In the genomic region with DNA sequence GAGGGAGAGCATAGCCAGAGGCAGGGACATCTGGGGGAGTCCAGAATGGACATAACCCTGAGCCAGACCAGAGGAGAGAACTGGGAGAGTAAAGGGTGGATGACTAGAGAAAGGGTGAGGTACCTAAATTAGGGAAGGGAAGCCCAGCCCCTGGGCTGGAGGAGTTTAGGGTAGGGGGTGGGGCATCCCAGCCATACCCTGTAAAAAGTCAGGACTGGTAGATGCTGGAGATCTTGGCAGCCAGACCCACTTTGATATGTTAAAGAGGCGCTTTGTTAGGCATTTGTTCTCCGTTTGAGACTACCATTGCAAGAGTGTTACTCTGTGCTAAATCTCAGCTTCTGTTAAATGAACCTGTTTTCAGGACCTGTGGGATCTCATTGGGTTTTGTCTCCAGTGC, we compare ENCODE assay signal across 16 mouse cellular contexts. TPM values are rescaled to one million over a fixed set of nuclear protein-coding genes. Genes with fewer than 3 reads are reported as not detected.
DNase-seq lines count a peak whose midpoint lies in the region; ATAC-seq and TF ChIP-seq lines count a peak whose summit lies in the region.
"Had no signal": no experiment of that assay in that cellular context is flagged by ENCODE, and none has a peak within 500 bp of the region (broad histone marks: within the 10 kb centered on the region; RNA-seq: fewer than 3 reads in every experiment).

No protein-coding gene starts in this region.

- TF ChIP-seq POLR2A in liver, adult 2 months (IDR thresholded peaks at IDR 0.05; ENCODE audit: extremely low read depth, insufficient read depth, low read length), result no peak
- TF ChIP-seq POLR2A in thymus, adult 2 months (IDR thresholded peaks at IDR 0.05; ENCODE audit: control insufficient read depth, extremely low read depth, insufficient read depth, low read length, poor library complexity), result no peak

- H3K4me3 ChIP-seq in embryonic facial prominence, embryonic 13.5 days, result no peak overlapping the region
- H3K4me3 ChIP-seq in embryonic facial prominence, embryonic 10.5 days, result no peak overlapping the region
- H3K4me3 ChIP-seq in liver, adult 2 months (ENCODE audit: insufficient read depth, low read depth, low read length), result no peak overlapping the region
- no peak overlapping the region for H3K4me3 ChIP-seq in liver, embryonic 12.5 days
- H3K4me3 ChIP-seq in forebrain, embryonic 15.5 days, result no peak overlapping the region
- H3K4me3 ChIP-seq in stomach, embryonic 16.5 days (replicated peaks; ENCODE audit: low read length), result no peak overlapping the region
- no peak overlapping the region for H3K4me3 ChIP-seq in thymus, adult 2 months (ENCODE audit: control insufficient read depth, insufficient read depth, low read length)
- H3K4me3 ChIP-seq: heart, adult 2 months; intestine, embryonic 15.5 days had no signal

- H3K79me2 ChIP-seq in liver, adult 2 months (ENCODE audit: control insufficient read depth, insufficient read depth, low read length), result peaks cover 36% of the 10 kb centered on the region; the same call in 1 of the 2 replicates

- TF ChIP-seq CTCF in liver, adult 2 months (IDR thresholded peaks at IDR 0.05; ENCODE audit: low read depth, low read length), result no peak
- TF ChIP-seq CTCF in thymus, adult 2 months (IDR thresholded peaks at IDR 0.05; ENCODE audit: borderline replicate concordance, control insufficient read depth, extremely low read depth, insufficient read depth, low read length, poor library complexity), result no peak

- DNase-seq in embryonic facial prominence, embryonic 10.5 days (ENCODE audit: low spot score), result no peak
- no peak for DNase-seq in liver, adult 2 months (ENCODE audit: extremely low read depth, low read depth, low spot score)
- no peak for DNase-seq in thymus, adult 2 months
- no peak for DNase-seq in adrenal gland, postnatal 36 days
- DNase-seq: cerebellum, adult 2 months; heart, adult 2 months; kidney, postnatal 10 days; left cerebral cortex, postnatal 4 days; right cerebral cortex, postnatal 14 days; thymus, postnatal 14 days had no signal

- H3K36me3 ChIP-seq in embryonic facial prominence, embryonic 13.5 days, result peaks cover 22% of the 10 kb centered on the region
- H3K36me3 ChIP-seq in embryonic facial prominence, embryonic 10.5 days (replicated peaks), result peaks cover 47% of the 10 kb centered on the region
- H3K36me3 ChIP-seq in liver, adult 2 months (ENCODE audit: control insufficient read depth, insufficient read depth, low read length), result peaks cover 53% of the 10 kb centered on the region
- no peaks in the 10 kb centered on the region for H3K36me3 ChIP-seq in liver, embryonic 12.5 days
- H3K36me3 ChIP-seq in forebrain, embryonic 15.5 days, result no peaks in the 10 kb centered on the region
- no peaks in the 10 kb centered on the region for H3K36me3 ChIP-seq in stomach, embryonic 16.5 days (ENCODE audit: control insufficient read depth, insufficient read depth, low read length)
- no peaks in the 10 kb centered on the region for H3K36me3 ChIP-seq in thymus, adult 2 months (ENCODE audit: control insufficient read depth, insufficient read depth, low read length)
- H3K36me3 ChIP-seq: G1E; intestine, embryonic 15.5 days had no signal

- 31% methylated on average over 2 of the region's 2 CpGs for WGBS in embryonic facial prominence, embryonic 13.5 days
- WGBS in embryonic facial prominence, embryonic 10.5 days, result 27% methylated on average over 2 of the region's 2 CpGs
- 73% methylated on average over 2 of the region's 2 CpGs for WGBS in liver, adult 2 months
- 52% methylated on average over 2 of the region's 2 CpGs for WGBS in liver, embryonic 12.5 days (ENCODE audit: insufficient replicate concordance)
- WGBS in forebrain, embryonic 15.5 days, result 18% methylated on average over 2 of the region's 2 CpGs
- WGBS in stomach, embryonic 16.5 days, result 34% methylated on average over 2 of the region's 2 CpGs
- WGBS in thymus, adult 2 months, result 88% methylated on average over 2 of the region's 2 CpGs

- no peak overlapping the region for H3K4me2 ChIP-seq in embryonic facial prominence, embryonic 13.5 days
- H3K4me2 ChIP-seq in liver, embryonic 12.5 days, result no peak overlapping the region
- no peak overlapping the region for H3K4me2 ChIP-seq in forebrain, embryonic 15.5 days (replicated peaks)
- no peak overlapping the region for H3K4me2 ChIP-seq in stomach, embryonic 16.5 days (ENCODE audit: low read depth, low read length)
- H3K4me2 ChIP-seq: intestine, embryonic 15.5 days had no signal

- peak overlapping the region; percentile 11; the same call in 1 of the 2 replicates for H3K27ac ChIP-seq in embryonic facial prominence, embryonic 13.5 days
- no peak overlapping the region for H3K27ac ChIP-seq in embryonic facial prominence, embryonic 10.5 days (replicated peaks)
- 0 out of 2 replicates have a peak overlapping the region, but pooled peaks have one; percentile 15 for H3K27ac ChIP-seq in liver, adult 2 months (replicated peaks; ENCODE audit: insufficient read depth, low read depth, low read length)
- H3K27ac ChIP-seq in liver, embryonic 12.5 days, result no peak overlapping the region
- H3K27ac ChIP-seq in forebrain, embryonic 15.5 days (replicated peaks), result 0 out of 2 replicates have a peak overlapping the region, but pooled peaks have one; percentile 1
- peak overlapping the region; percentile 62 for H3K27ac ChIP-seq in stomach, embryonic 16.5 days (ENCODE audit: low read length)
- H3K27ac ChIP-seq in thymus, adult 2 months (ENCODE audit: control insufficient read depth, insufficient read depth, low read length), result no peak overlapping the region
- H3K27ac ChIP-seq: heart, adult 2 months; intestine, embryonic 15.5 days had no signal

- peaks cover 31% of the 10 kb centered on the region for H3K4me1 ChIP-seq in embryonic facial prominence, embryonic 13.5 days
- H3K4me1 ChIP-seq in embryonic facial prominence, embryonic 10.5 days, result peaks cover 26% of the 10 kb centered on the region
- H3K4me1 ChIP-seq in liver, adult 2 months (ENCODE audit: control insufficient read depth, insufficient read depth, low read length), result peaks cover 43% of the 10 kb centered on the region
- H3K4me1 ChIP-seq in liver, embryonic 12.5 days, result 0 out of 2 replicates have a peak, but pooled peaks cover 11% of the 10 kb centered on the region
- peaks cover 29% of the 10 kb centered on the region for H3K4me1 ChIP-seq in forebrain, embryonic 15.5 days
- H3K4me1 ChIP-seq in stomach, embryonic 16.5 days (ENCODE audit: control insufficient read depth, insufficient read depth, low read length), result peaks cover 21% of the 10 kb centered on the region
- peaks cover 2% of the 10 kb centered on the region; the same call in 1 of the 2 replicates for H3K4me1 ChIP-seq in thymus, adult 2 months (replicated peaks; ENCODE audit: control insufficient read depth, insufficient read depth, low read length)

- H3K27me3 ChIP-seq in embryonic facial prominence, embryonic 13.5 days, result no peaks in the 10 kb centered on the region
- H3K27me3 ChIP-seq in embryonic facial prominence, embryonic 10.5 days (replicated peaks; ENCODE audit: low read depth, poor library complexity, severe bottlenecking), result no peaks in the 10 kb centered on the region; the same call in 1 of the 2 replicates
- H3K27me3 ChIP-seq in liver, adult 2 months (ENCODE audit: control insufficient read depth, insufficient read depth, low read length), result no peaks in the 10 kb centered on the region
- peaks cover 15% of the 10 kb centered on the region for H3K27me3 ChIP-seq in liver, embryonic 12.5 days (replicated peaks)
- H3K27me3 ChIP-seq in forebrain, embryonic 15.5 days, result no peaks in the 10 kb centered on the region
- no peaks in the 10 kb centered on the region for H3K27me3 ChIP-seq in stomach, embryonic 16.5 days (ENCODE audit: control insufficient read depth, insufficient read depth, low read length)
- H3K27me3 ChIP-seq in thymus, adult 2 months (ENCODE audit: control insufficient read depth, insufficient read depth, low read length), result no peaks in the 10 kb centered on the region
- H3K27me3 ChIP-seq: intestine, embryonic 15.5 days had no signal

- ATAC-seq in embryonic facial prominence, embryonic 13.5 days (ENCODE audit: insufficient number of reproducible peaks, insufficient read depth, low FRiP score, low TSS enrichment, low read depth), result no peak
- ATAC-seq in liver, embryonic 12.5 days, result no peak; the same call in 1 of the 2 replicates
- ATAC-seq in forebrain, embryonic 15.5 days (replicated peaks), result no peak
- no peak for ATAC-seq in stomach, embryonic 16.5 days (ENCODE audit: insufficient read depth, low FRiP score)
- ATAC-seq: intestine, embryonic 15.5 days had no signal

- H3K9me3 ChIP-seq in embryonic facial prominence, embryonic 13.5 days, result no peaks in the 10 kb centered on the region
- no peaks in the 10 kb centered on the region for H3K9me3 ChIP-seq in embryonic facial prominence, embryonic 10.5 days
- no peaks in the 10 kb centered on the region for H3K9me3 ChIP-seq in liver, embryonic 12.5 days (replicated peaks)
- no peaks in the 10 kb centered on the region for H3K9me3 ChIP-seq in forebrain, embryonic 15.5 days
- H3K9me3 ChIP-seq in stomach, embryonic 16.5 days (replicated peaks; ENCODE audit: control insufficient read depth, low read length), result no peaks in the 10 kb centered on the region
- H3K9me3 ChIP-seq: G1E; intestine, embryonic 15.5 days had no signal

- no peak overlapping the region for H3K9ac ChIP-seq in embryonic facial prominence, embryonic 13.5 days
- peak overlapping the region; percentile 35; the same call in 1 of the 2 replicates for H3K9ac ChIP-seq in liver, adult 2 months (ENCODE audit: low read depth, low read length)
- H3K9ac ChIP-seq in liver, embryonic 12.5 days, result no peak overlapping the region
- H3K9ac ChIP-seq in forebrain, embryonic 15.5 days (replicated peaks), result no peak overlapping the region
- H3K9ac ChIP-seq in stomach, embryonic 16.5 days (ENCODE audit: low read length), result no peak overlapping the region
- H3K9ac ChIP-seq: intestine, embryonic 15.5 days had no signal

RNA-seq across cellular contexts. Expression of a gene that starts 6.2 kb away (rescaled TPM):
- polyA plus RNA-seq in embryonic facial prominence, embryonic 13.5 days (2015; fragmentation: Nextera tagmentation; extraction: Ambion mirVana), result 36.0 and 40.2 TPM in 2 replicates
- polyA plus RNA-seq in embryonic facial prominence, embryonic 10.5 days (2016; fragmentation: Nextera tagmentation; extraction: Ambion mirVana), result 47.8 and 48.7 TPM in 2 replicates
- 345 and 351 TPM in 2 replicates for total RNA-seq in liver, adult 2 months (2014; rRNA removed)
- 135 and 180 TPM in 2 replicates for polyA plus RNA-seq in liver, adult 2 months (2012; rRNA removed)
- polyA plus RNA-seq in liver, embryonic 12.5 days (2016; fragmentation: Nextera tagmentation; extraction: Ambion mirVana), result 18.5 and 20.1 TPM in 2 replicates
- 39.7 and 40.9 TPM in 2 replicates for polyA plus RNA-seq in forebrain, embryonic 15.5 days (2015; fragmentation: Nextera tagmentation; extraction: Ambion mirVana)
- polyA plus RNA-seq in stomach, embryonic 16.5 days (2015; fragmentation: Nextera tagmentation; extraction: Ambion mirVana), result 26.7 and 27.5 TPM in 2 replicates
- 6.0 and 8.2 TPM in 2 replicates for polyA plus RNA-seq in thymus, adult 2 months (2012; rRNA removed)
- total RNA-seq in adrenal gland, postnatal 36 days (2021), result 100 to 1,000 TPM in 1 of 2 experiments, 10 to 100 TPM in 1; 65.0 to 339 TPM
- polyA plus RNA-seq: G1E had no signal

RNA-seq across cellular contexts. Expression of a gene that starts 56.6 kb away (rescaled TPM):
- polyA plus RNA-seq in embryonic facial prominence, embryonic 13.5 days (2015; fragmentation: Nextera tagmentation; extraction: Ambion mirVana), result 163 and 173 TPM in 2 replicates
- polyA plus RNA-seq in embryonic facial prominence, embryonic 10.5 days (2016; fragmentation: Nextera tagmentation; extraction: Ambion mirVana), result 198 and 212 TPM in 2 replicates
- 53.1 and 65.8 TPM in 2 replicates for total RNA-seq in liver, adult 2 months (2014; rRNA removed)
- polyA plus RNA-seq in liver, adult 2 months (2012; rRNA removed), result 10.4 and 15.3 TPM in 2 replicates
- polyA plus RNA-seq in liver, embryonic 12.5 days (2016; fragmentation: Nextera tagmentation; extraction: Ambion mirVana), result 124 TPM in 2 replicates
- 164 and 167 TPM in 2 replicates for polyA plus RNA-seq in forebrain, embryonic 15.5 days (2015; fragmentation: Nextera tagmentation; extraction: Ambion mirVana)
- polyA plus RNA-seq in stomach, embryonic 16.5 days (2015; fragmentation: Nextera tagmentation; extraction: Ambion mirVana), result 135 and 144 TPM in 2 replicates
- 10.1 and 13.1 TPM in 2 replicates for polyA plus RNA-seq in thymus, adult 2 months (2012; rRNA removed)
- total RNA-seq in adrenal gland, postnatal 36 days (2021), result 100 to 1,000 TPM; 174 to 175 TPM

Comparison
In these comparisons a context has a peak if more than half of its experiments do, and no peak if none do; other contexts are left out.
1. H3K27ac ChIP-seq: peak in embryonic facial prominence, embryonic 13.5 days (single experiment), liver, adult 2 months (single experiment), forebrain, embryonic 15.5 days (single experiment) and stomach, embryonic 16.5 days (single experiment); none in embryonic facial prominence, embryonic 10.5 days (single experiment), liver, embryonic 12.5 days (single experiment) and thymus, adult 2 months (single experiment).